Mouse (Mus musculus): Measurements from ENCODE around the gene Sgsm2.
A peak's percentile ranks its signal among the peaks of the same experiment; 100 is the strongest.
"Not testable (repeated sequence)": the region's sequence is repeated elsewhere in the genome, so short reads cannot be mapped to it uniquely, and the experiment has no call there.

Gene Sgsm2

GRCm38 (mm10) chr11:74829812-74830211, 67.0 kb downstream of the Sgsm2 start:
- DNase-seq (ENCODE audit: low spot score in 2 of 2) = peak in 1 of 2 experiments; percentile 87

GRCm38 (mm10) chr11:74828965-74829550, 67.8 kb downstream of the Sgsm2 start:
- DNase-seq (ENCODE audit: low spot score in 2 of 2) = no peak

- peak in 1 of 2 experiments; percentile 36 for DNase-seq (ENCODE audit: low spot score in 2 of 2)
These were observed 68.4 kb downstream of the Sgsm2 start for GRCm38 (mm10) chr11:74828404-74828931.

GRCm38 (mm10) chr11:74827791-74828403, 69.0 kb downstream of the Sgsm2 start:
- no peak for DNase-seq (ENCODE audit: low spot score in 2 of 2)

- no peak for DNase-seq (ENCODE audit: low spot score in 2 of 2)
These were observed 70.2 kb downstream of the Sgsm2 start for GRCm38 (mm10) chr11:74826702-74827101.

GRCm38 (mm10) chr11:74826151-74826550, 70.7 kb downstream of the Sgsm2 start:
- DNase-seq (ENCODE audit: low spot score in 2 of 2) = no peak

GRCm38 (mm10) chr11:74822746-74823440, 74.0 kb downstream of the Sgsm2 start:
- no peak for DNase-seq (ENCODE audit: low spot score in 2 of 2)

GRCm38 (mm10) chr11:74821463-74821862, 75.4 kb downstream of the Sgsm2 start:
- no peak for DNase-seq (ENCODE audit: low spot score in 2 of 2)

- DNase-seq (ENCODE audit: low spot score in 2 of 2) = no peak
These were observed 75.9 kb downstream of the Sgsm2 start for GRCm38 (mm10) chr11:74820921-74821320.

- no peak for DNase-seq (ENCODE audit: low spot score in 2 of 2)
These were observed 81.1 kb downstream of the Sgsm2 start for GRCm38 (mm10) chr11:74815795-74816194.

GRCm38 (mm10) chr11:74811538-74811937, 85.3 kb downstream of the Sgsm2 start:
- no peak for DNase-seq (ENCODE audit: low spot score in 2 of 2)

- DNase-seq (ENCODE audit: low spot score in 2 of 2) = not testable (repeated sequence)
These were observed 85.8 kb downstream of the Sgsm2 start for GRCm38 (mm10) chr11:74811027-74811426.

GRCm38 (mm10) chr11:74810134-74810533, 86.7 kb downstream of the Sgsm2 start:
- DNase-seq (ENCODE audit: low spot score in 2 of 2) = no peak

GRCm38 (mm10) chr11:74808251-74808853, 88.5 kb downstream of the Sgsm2 start:
- DNase-seq (ENCODE audit: low spot score in 2 of 2) = no peak

- no peak for DNase-seq (ENCODE audit: low spot score in 2 of 2)
These were observed 89.5 kb downstream of the Sgsm2 start for GRCm38 (mm10) chr11:74807246-74807882.

- DNase-seq (ENCODE audit: low spot score in 2 of 2) = no peak
These were observed 92.7 kb downstream of the Sgsm2 start for GRCm38 (mm10) chr11:74804081-74804627.

- no peak for DNase-seq (ENCODE audit: low spot score in 2 of 2)
These were observed 96.2 kb downstream of the Sgsm2 start for GRCm38 (mm10) chr11:74800658-74801057.

Measured in heart, adult 9 months (tissue).